Mouse (Mus musculus) heart, postnatal 36 days (tissue): Measurements from ENCODE around the gene Snai3. TPM values are rescaled to one million over a fixed set of nuclear protein-coding genes. Genes with fewer than 3 reads are reported as not detected.

Source experiments
- microRNA-seq, 2 experiments: library from miRNA; unstranded; fragments of <30 nt; microRNA quantifications; one replicate each; pipeline ENCODE4 v1.2.0; 2021; ENCODE audit warnings: borderline number of aligned reads in 2 of 2
- total RNA-seq, 2 experiments: library from RNA; stranded (reverse); gene quantifications; 2 replicates each; pipeline ENCODE4 v1.2.3; 2021

The Snai3 gene
- total RNA-seq, 2 experiments from 2014 or later, result 2.2 to 5.0 TPM

Small RNA genes lying within 50 kb of the gene (microRNA-seq; reads per million reads assigned to microRNA genes)
- 0 reads per million in 2 experiments for gene Gm24366

Other genes with a start within 250 kb of the Snai3 start
- gene Zfpm1, start 178.6 kb downstream of the Snai3 start, total RNA-seq, result 10 to 100 TPM; 23.1 to 30.0 TPM
- not detected for gene Trhr2, start 100.0 kb downstream of the Snai3 start, total RNA-seq
- gene Zc3h18, start 84.1 kb downstream of the Snai3 start, total RNA-seq, result 10 to 100 TPM; 21.4 to 23.0 TPM
- not detected for gene Il17c, start 38.7 kb downstream of the Snai3 start, total RNA-seq
- 10 to 100 TPM; 40.4 to 42.1 TPM for gene Cyba, start 27.8 kb downstream of the Snai3 start, total RNA-seq
- 1 to 10 TPM; 4.5 to 5.5 TPM for gene Mvd, start 17.3 kb downstream of the Snai3 start, total RNA-seq
- 10 to 100 TPM; 37.3 to 40.0 TPM for gene Rnf166, start 15.3 kb upstream of the Snai3 start, total RNA-seq
- gene Ctu2, start 15.4 kb upstream of the Snai3 start, total RNA-seq, result 10 to 100 TPM in 1 of 2 experiments, 1 to 10 TPM in 1; 7.1 to 10.7 TPM
- 10 to 100 TPM; 18.8 to 21.6 TPM for gene Piezo1, start 90.6 kb upstream of the Snai3 start, total RNA-seq
- gene Cdt1, start 107.3 kb upstream of the Snai3 start, total RNA-seq, result 1 to 10 TPM; 2.4 to 2.5 TPM
- gene Aprt, start 116.2 kb upstream of the Snai3 start, total RNA-seq, result 10 to 100 TPM; 29.8 to 38.9 TPM
- gene Galns, start 150.7 kb upstream of the Snai3 start, total RNA-seq, result 1 to 10 TPM; 3.1 to 3.5 TPM
- 10 to 100 TPM; 65.8 to 67.9 TPM for gene Trappc2l, start 150.9 kb upstream of the Snai3 start, total RNA-seq
- not detected for gene Pabpn1l, start 162.0 kb upstream of the Snai3 start, total RNA-seq
- gene Cbfa2t3, start 238.4 kb upstream of the Snai3 start, total RNA-seq, result 10 to 100 TPM; 19.7 to 23.0 TPM